Mouse (Mus musculus): ENCODE measurements around the gene Tex101.
"Not testable (repeated sequence)": the region's sequence is repeated elsewhere in the genome, so short reads cannot be mapped to it uniquely, and the experiment has no call there.

Gene Tex101

DNA sequence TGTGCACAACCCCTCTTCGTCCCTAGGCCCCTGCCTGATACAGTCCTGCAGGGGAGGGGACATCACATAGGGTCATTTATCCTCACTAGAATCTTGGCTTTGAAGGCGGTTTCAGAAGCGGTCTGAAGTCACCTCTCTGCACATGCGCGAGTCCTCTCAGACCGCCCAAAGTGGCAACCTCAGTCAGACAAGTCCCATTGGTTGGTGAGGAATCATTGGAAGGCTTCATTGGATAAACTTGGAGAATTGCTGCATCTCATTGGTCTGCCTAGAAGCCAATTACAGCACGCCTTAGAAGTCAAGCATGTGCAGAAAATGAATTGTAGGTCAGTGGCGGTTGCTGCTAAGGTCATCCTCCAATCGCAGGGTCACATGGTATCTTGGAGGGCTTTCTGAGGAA lies at the start of gene Tex101:
Gene Tex101, minus strand, starts transcription at position 101 of the 400 bp plus-strand sequence.
- no peak for DNase-seq

- no peak for DNase-seq
Observed at GRCm38 (mm10) chr7:24715039-24715438, 38.6 kb upstream of the Tex101 start.

- DNase-seq, result no peak
Observed at GRCm38 (mm10) chr7:24708832-24709292, 32.4 kb upstream of the Tex101 start, which contains the start of gene BC049730. BC049730 (plus strand) TSS chr7:24709242.

- not testable (repeated sequence) for DNase-seq
Observed at GRCm38 (mm10) chr7:24702841-24703240, 26.4 kb upstream of the Tex101 start.

DNA sequence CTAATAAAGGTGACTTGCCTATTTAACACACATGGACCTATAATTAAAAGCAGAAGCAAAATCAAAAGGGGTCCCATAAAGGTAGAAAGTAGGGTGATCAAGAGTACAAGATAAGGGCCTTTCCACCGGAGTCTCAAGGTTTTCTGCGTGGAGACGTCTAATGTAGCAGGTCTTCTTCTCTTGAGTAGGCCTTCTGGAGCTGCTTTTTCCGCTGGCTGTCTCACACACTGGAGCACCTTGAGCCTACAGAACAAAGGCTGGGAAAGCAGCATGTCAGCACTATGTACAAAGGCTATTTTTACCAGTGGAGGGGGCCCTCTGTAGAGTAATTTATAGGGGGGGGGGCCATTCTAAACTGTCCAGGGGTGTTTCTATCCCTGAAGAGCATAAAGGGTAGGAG lies 21.4 kb upstream of the Tex101 start:
- not testable (repeated sequence) for DNase-seq

DNA sequence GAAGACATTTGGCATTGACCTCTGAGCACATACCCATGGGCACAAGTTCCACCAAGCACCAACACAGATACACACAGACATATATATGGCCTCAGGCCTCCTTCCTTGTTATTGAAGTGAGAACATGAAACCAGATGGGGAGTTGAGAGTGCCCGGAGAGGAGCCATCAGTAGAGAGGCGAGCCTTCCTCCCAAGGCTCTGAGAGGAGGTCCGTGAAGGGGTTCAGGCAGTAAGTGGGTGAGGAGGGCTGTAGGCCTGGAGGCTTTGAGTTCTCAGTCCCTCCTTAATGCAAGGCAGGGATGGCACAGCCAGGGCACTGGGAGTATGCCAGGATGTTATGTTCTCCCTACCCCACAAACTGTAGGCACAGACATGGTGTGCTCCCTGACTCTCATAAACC lies 16.2 kb upstream of the Tex101 start:
- not testable (repeated sequence) for DNase-seq

DNA sequence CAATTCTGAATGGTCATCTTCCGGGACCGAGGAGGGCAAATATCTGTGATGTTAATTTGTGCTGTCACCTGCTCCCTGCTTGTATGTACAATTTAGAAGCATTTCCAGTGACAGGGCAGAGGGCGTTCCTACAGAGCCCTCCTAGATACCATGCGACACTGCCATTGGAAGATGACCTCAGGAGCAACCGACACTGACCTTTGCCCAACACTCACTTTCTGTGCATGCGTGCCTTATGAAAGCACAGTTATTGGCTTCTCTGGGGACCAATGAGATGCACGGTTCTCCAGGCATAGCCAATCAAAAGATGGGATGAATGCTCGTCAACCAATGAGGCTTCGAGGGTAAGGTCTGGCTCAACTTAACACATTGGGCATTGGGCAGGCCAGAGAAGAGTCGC lies 11.0 kb upstream of the Tex101 start:
- DNase-seq, result not testable (repeated sequence)

DNA sequence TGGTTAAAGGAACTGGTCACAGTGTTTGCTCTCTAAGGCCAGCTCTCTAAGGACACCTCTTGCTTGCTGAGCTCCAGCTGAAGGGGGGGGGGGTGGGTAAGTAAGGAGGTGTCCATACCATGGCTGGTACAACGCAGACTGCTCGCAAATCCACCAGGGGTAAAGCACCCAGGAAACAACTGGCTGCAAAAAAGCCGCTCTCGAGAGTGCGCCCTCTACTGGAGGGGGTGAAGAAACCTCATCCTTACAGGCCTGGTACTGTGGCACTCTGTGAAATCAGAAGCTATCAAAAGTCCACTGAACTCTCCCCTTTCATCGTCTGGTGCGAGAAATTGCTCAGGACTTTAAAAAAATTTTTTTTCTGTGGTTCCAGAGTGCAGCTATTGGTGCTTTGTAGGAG lies 7.6 kb upstream of the Tex101 start:
- DNase-seq, result not testable (repeated sequence)

DNA sequence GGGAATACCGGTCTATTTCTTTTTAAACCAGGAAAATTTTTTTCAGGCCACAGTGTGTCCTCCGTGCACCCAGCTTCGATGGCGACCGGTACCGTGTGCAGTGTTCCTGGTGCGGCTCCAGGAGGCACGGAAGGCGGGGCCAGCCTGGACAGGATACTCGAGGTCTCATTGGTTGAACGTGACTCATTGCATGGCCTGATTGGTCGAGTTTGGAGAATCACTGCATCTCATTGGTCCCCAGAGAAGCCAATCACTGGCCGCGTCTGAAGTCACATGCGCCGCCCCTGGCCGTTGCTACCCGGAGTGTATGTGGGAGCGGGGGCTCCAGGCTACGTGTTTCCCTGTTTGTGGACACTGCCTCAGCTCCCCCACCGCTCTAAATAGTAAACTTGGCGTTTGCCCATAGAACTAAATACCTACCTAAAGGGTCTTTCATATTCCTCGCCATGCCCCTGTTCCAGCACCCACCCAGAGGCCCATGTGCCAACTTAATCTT lies 4.5 kb downstream of the Tex101 start:
- no peak for DNase-seq

- no peak for DNase-seq
Observed at GRCm38 (mm10) chr7:24664959-24665358, 11.5 kb downstream of the Tex101 start.

GRCm38 (mm10) chr7:24664301-24664700 lies 12.2 kb downstream of the Tex101 start:
- DNase-seq, result no peak

GRCm38 (mm10) chr7:24662575-24662974 lies 13.9 kb downstream of the Tex101 start:
- DNase-seq, result peak; percentile 70

GRCm38 (mm10) chr7:24661118-24661904 lies 15.2 kb downstream of the Tex101 start:
- DNase-seq, result no peak

DNA sequence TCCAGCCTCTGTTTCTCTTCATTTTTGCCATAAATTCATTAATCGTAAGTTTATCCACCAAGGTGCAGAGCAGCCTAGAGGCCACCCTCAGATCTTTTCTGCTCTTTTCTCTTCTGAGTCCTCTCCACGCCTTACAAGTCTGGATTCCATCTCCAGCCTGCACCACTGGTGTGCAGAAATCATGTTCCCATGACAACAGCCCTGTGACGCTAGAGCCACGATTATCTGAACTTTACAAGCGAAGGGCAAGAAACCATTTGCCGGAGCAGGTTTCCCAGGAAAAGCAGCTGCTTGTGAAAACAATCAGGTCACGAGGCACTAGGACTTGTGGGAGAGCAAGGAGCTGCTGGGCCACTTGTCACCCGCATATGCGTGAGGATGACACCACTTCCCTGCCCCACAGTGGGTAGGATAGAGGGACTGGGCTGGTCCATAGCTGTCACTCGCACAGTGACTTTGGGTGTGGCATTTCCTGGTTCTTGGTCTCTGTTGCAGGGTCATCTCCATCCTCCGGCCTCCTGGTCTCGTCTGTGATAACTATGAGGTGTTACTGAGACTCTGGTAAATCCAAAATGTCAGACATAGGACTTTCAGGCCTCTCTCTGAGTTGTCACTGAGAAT lies 16.6 kb downstream of the Tex101 start:
- DNase-seq, result no peak

DNA sequence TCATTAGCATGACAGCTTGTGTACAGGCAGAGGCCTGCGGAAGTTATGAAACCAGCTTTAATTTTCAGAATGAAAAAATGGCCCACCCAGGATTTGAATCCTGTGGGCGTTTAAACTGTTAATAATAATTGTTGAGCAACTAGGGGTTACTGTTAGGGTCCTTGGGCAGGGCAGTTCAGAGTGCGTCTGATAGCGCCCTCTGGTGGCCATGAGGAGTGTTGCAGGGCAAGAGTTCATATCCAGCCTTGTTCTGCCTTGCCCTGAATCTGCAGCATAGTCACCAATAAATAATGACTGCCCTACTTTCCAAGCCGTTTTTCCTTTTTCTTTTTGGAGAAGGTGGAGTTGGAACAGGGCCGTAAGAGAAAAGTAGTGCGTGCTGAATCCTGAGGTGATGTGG lies 22.8 kb downstream of the Tex101 start:
- peak; percentile 76 for DNase-seq

- no peak for DNase-seq
Observed at GRCm38 (mm10) chr7:24646486-24646885, 30.0 kb downstream of the Tex101 start.

- DNase-seq, result no peak
Observed at GRCm38 (mm10) chr7:24644996-24645395, 31.5 kb downstream of the Tex101 start.

- DNase-seq, result no peak
Observed at GRCm38 (mm10) chr7:24644492-24644891, 32.0 kb downstream of the Tex101 start.

DNA sequence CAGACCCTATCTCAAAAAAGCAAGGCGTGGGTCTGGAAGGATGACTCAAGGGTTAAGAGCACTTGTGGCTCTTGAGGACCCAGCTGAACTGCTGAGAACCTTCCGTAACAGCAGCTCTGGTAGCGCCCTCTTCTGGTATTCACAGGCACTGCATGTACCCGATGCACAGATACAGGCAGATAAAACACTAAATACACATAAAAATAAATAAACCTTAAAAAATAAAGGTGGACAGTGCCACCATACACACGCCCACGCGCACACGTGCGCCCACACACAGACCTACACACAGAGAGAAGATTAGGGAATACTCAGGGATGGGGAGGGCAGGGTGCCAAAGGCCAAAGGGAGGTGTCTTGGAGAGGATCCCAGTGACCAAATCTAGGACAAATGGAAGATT lies 34.0 kb downstream of the Tex101 start:
- DNase-seq, result peak; percentile 65

DNA sequence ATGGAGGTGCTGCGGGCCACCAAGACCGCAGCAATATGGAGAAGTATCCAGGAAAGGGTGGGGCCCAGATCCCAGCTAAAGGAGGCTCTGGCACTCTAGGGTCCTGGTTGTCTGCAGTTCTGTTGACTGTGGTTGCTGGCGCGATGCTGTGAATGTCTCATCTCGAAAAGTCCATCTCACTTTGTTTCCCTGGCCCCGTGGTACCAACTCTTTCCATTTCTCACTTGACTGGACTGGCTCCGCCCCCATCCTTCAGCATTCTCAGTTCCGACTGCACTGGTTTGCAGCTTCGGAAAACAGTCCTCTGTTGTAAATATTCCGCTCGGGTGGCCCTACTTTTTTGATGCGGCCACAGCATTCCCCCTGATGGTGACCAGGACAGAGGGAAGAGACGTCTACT lies 36.0 kb downstream of the Tex101 start:
- DNase-seq, result no peak

- peak; percentile 34 for DNase-seq
Observed at GRCm38 (mm10) chr7:24638026-24638856, 38.2 kb downstream of the Tex101 start.

GRCm38 (mm10) chr7:24637046-24637445 lies 39.4 kb downstream of the Tex101 start:
- no peak for DNase-seq

DNA sequence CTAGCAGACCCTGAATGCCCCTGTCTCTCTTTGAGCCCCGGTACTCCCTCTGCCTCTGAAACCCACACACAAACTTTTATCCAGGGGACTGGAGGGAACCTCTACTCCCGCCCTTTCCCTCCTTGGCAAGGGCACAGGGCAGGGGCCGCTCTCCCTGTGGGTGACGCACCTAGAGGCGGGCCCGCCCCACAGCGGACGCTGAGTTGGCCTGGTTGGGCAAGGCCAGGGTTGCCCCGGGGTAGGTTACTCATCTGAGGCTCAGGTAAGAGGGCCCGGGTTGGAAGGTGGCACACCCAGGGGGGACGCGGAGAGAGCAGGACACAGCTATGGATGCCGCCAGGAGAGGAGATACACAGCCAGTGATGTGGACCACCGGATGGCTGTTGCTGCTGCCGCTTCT lies 40.2 kb downstream of the Tex101 start, which contains the start of gene Lypd3:
Gene Lypd3, plus strand, starts transcription at position 287 of the 400 bp plus-strand sequence.
- no peak for DNase-seq

Data from kidney, postnatal 14 days (tissue).